Mouse (Mus musculus): ENCODE data around the gene Xrn2.

GRCm38 (mm10) chr2:147011474-147012140 lies 1.2 kb upstream of the Xrn2 start:
- TF ChIP-seq CTCF (IDR thresholded peaks at IDR 0.05; ENCODE audit: low read depth) (no peak), EP300 (IDR thresholded peaks at IDR 0.05; ENCODE audit: low read depth) (no peak; the same call in 1 of the 2 replicates)

Data from liver, postnatal 0 days (tissue).